Mouse (Mus musculus): Measurements from ENCODE around the gene Klf11.
A peak's percentile ranks its signal among the peaks of the same experiment; 100 is the strongest.
"Not testable (repeated sequence)": the region's sequence is repeated elsewhere in the genome, so short reads cannot be mapped to it uniquely, and the experiment has no call there.

Gene Klf11

GRCm38 (mm10) chr12:24699578-24699977 is 48.5 kb downstream of the Klf11 start:
- no peak for DNase-seq (ENCODE audit: extremely low read depth, low read depth)

- not testable (repeated sequence) for DNase-seq (ENCODE audit: extremely low read depth, low read depth)
Observed at GRCm38 (mm10) chr12:24701621-24702020, 50.5 kb downstream of the Klf11 start.

- DNase-seq (ENCODE audit: extremely low read depth, low read depth), result no peak
Observed at GRCm38 (mm10) chr12:24703013-24703412, 51.9 kb downstream of the Klf11 start.

GRCm38 (mm10) chr12:24705502-24706263 is 54.6 kb downstream of the Klf11 start:
- no peak for DNase-seq (ENCODE audit: extremely low read depth, low read depth)

- peak; percentile 70 for DNase-seq (ENCODE audit: extremely low read depth, low read depth)
Observed at GRCm38 (mm10) chr12:24706764-24707479, 55.8 kb downstream of the Klf11 start.

GRCm38 (mm10) chr12:24707480-24707802 is 56.4 kb downstream of the Klf11 start:
- peak; percentile 60 for DNase-seq (ENCODE audit: extremely low read depth, low read depth)

GRCm38 (mm10) chr12:24707954-24708823 is 57.1 kb downstream of the Klf11 start, which contains the start of gene Rrm2:
Rrm2 (plus strand) TSS chr12:24708241.
- peak; percentile 77 for DNase-seq (ENCODE audit: extremely low read depth, low read depth)

- no peak for DNase-seq (ENCODE audit: extremely low read depth, low read depth)
Observed at GRCm38 (mm10) chr12:24708824-24709218, 57.7 kb downstream of the Klf11 start.

GRCm38 (mm10) chr12:24709409-24709808 is 58.3 kb downstream of the Klf11 start:
- peak; percentile 52 for DNase-seq (ENCODE audit: extremely low read depth, low read depth)

GRCm38 (mm10) chr12:24709831-24710508 is 58.9 kb downstream of the Klf11 start:
- peak; percentile 86 for DNase-seq (ENCODE audit: extremely low read depth, low read depth)

GRCm38 (mm10) chr12:24710672-24711071 is 59.6 kb downstream of the Klf11 start:
- DNase-seq (ENCODE audit: extremely low read depth, low read depth), result no peak
